Mouse (Mus musculus): ENCODE results near the gene Ngb. TPM values are rescaled to one million over a fixed set of nuclear protein-coding genes. Genes with fewer than 3 reads are reported as not detected.

Gene Ngb
- polyA plus RNA-seq, 1 experiment from 2014 or later, result 0.27 TPM

- DNase-seq (ENCODE audit: low spot score), result no peak
- Histone ChIP-seq H3K4me3 (no peak overlapping the region), H3K27ac (no peak overlapping the region), H3K27me3 (ENCODE audit: insufficient read depth, poor library complexity, severe bottlenecking) (no peaks in the 10 kb centered on the region), H3K36me3 (peaks cover 57% of the 10 kb centered on the region), H3K4me1 (replicated peaks) (no peaks in the 10 kb centered on the region), H3K9me3 (no peaks in the 10 kb centered on the region)
- 93% methylated on average over 4 of the region's 4 CpGs for WGBS
Observed at GRCm38 (mm10) chr12:87130224-87130623, 27.9 kb upstream of the Ngb start.

GRCm38 (mm10) chr12:87127256-87127655 lies 24.9 kb upstream of the Ngb start:
- DNase-seq (ENCODE audit: low spot score), result no peak
- Histone ChIP-seq H3K27me3 (ENCODE audit: insufficient read depth, poor library complexity, severe bottlenecking) (no peaks in the 10 kb centered on the region), H3K36me3 (peaks cover 72% of the 10 kb centered on the region), H3K4me3 (no peak overlapping the region), H3K9me3 (no peaks in the 10 kb centered on the region), H3K4me1 (replicated peaks) (no peaks in the 10 kb centered on the region), H3K27ac (no peak overlapping the region)
- WGBS, result 72% methylated on average over 4 of the region's 4 CpGs

- WGBS, result 95% methylated on average over 4 of the region's 4 CpGs
- Histone ChIP-seq H3K27ac (no peak overlapping the region), H3K9me3 (no peaks in the 10 kb centered on the region), H3K27me3 (ENCODE audit: insufficient read depth, poor library complexity, severe bottlenecking) (no peaks in the 10 kb centered on the region), H3K4me1 (replicated peaks) (no peaks in the 10 kb centered on the region), H3K36me3 (peaks cover 65% of the 10 kb centered on the region), H3K4me3 (no peak overlapping the region)
- DNase-seq (ENCODE audit: low spot score), result no peak
Observed at GRCm38 (mm10) chr12:87121918-87122589, 19.7 kb upstream of the Ngb start.

- 40% methylated on average over 3 of the region's 3 CpGs for WGBS
- H3K9me3 ChIP-seq, result no peaks in the 10 kb centered on the region
- peaks cover 4% of the 10 kb centered on the region for H3K4me1 ChIP-seq (replicated peaks)
- peaks cover 40% of the 10 kb centered on the region for H3K36me3 ChIP-seq
- no peak overlapping the region for H3K27ac ChIP-seq
- H3K27me3 ChIP-seq (ENCODE audit: insufficient read depth, poor library complexity, severe bottlenecking), result peaks cover 18% of the 10 kb centered on the region
- no peak for DNase-seq (ENCODE audit: low spot score)
- no peak overlapping the region for H3K4me3 ChIP-seq
Observed at GRCm38 (mm10) chr12:87107357-87107977, 5.1 kb upstream of the Ngb start.

GRCm38 (mm10) chr12:87104796-87105195 lies 2.5 kb upstream of the Ngb start:
- peaks cover 44% of the 10 kb centered on the region for H3K27me3 ChIP-seq (ENCODE audit: insufficient read depth, poor library complexity, severe bottlenecking)
- H3K4me1 ChIP-seq (replicated peaks), result peaks cover 15% of the 10 kb centered on the region
- no peak overlapping the region for H3K4me3 ChIP-seq
- no peak overlapping the region for H3K27ac ChIP-seq
- WGBS, result 88% methylated on average over 4 of the region's 4 CpGs
- peaks cover 18% of the 10 kb centered on the region for H3K36me3 ChIP-seq
- no peaks in the 10 kb centered on the region for H3K9me3 ChIP-seq
- DNase-seq (ENCODE audit: low spot score), result no peak

- WGBS, result 93% methylated on average over 4 of the region's 4 CpGs
- H3K9me3 ChIP-seq, result no peaks in the 10 kb centered on the region
- no peak for DNase-seq (ENCODE audit: low spot score)
- no peak overlapping the region for H3K27ac ChIP-seq
- peaks cover 15% of the 10 kb centered on the region for H3K4me1 ChIP-seq (replicated peaks)
- H3K36me3 ChIP-seq, result peaks cover 5% of the 10 kb centered on the region
- peaks cover 49% of the 10 kb centered on the region for H3K27me3 ChIP-seq (ENCODE audit: insufficient read depth, poor library complexity, severe bottlenecking)
- H3K4me3 ChIP-seq, result no peak overlapping the region
Observed at GRCm38 (mm10) chr12:87103471-87103870, 1.1 kb upstream of the Ngb start.

- Histone ChIP-seq H3K9me3 (no peaks in the 10 kb centered on the region), H3K4me3 (no peak overlapping the region), H3K4me1 (replicated peaks) (peaks cover 15% of the 10 kb centered on the region), H3K27ac (no peak overlapping the region), H3K36me3 (no peaks in the 10 kb centered on the region), H3K27me3 (ENCODE audit: insufficient read depth, poor library complexity, severe bottlenecking) (peaks cover 49% of the 10 kb centered on the region)
- no peak for DNase-seq (ENCODE audit: low spot score)
- 86% methylated on average over 4 of the region's 4 CpGs for WGBS
Observed at GRCm38 (mm10) chr12:87100331-87100730, 2.0 kb downstream of the Ngb start.

GRCm38 (mm10) chr12:87093671-87094070 lies 8.7 kb downstream of the Ngb start:
- Histone ChIP-seq H3K4me3 (no peak overlapping the region), H3K36me3 (no peaks in the 10 kb centered on the region), H3K4me1 (replicated peaks) (peaks cover 7% of the 10 kb centered on the region), H3K9me3 (no peaks in the 10 kb centered on the region), H3K27ac (no peak overlapping the region), H3K27me3 (ENCODE audit: insufficient read depth, poor library complexity, severe bottlenecking) (no peaks in the 10 kb centered on the region)
- WGBS, result 80% methylated on average over 6 of the region's 6 CpGs
- no peak for DNase-seq (ENCODE audit: low spot score)

- DNase-seq (ENCODE audit: low spot score), result no peak
- Histone ChIP-seq H3K4me1 (replicated peaks) (peaks cover 7% of the 10 kb centered on the region), H3K27ac (no peak overlapping the region), H3K9me3 (no peaks in the 10 kb centered on the region), H3K36me3 (no peaks in the 10 kb centered on the region), H3K27me3 (ENCODE audit: insufficient read depth, poor library complexity, severe bottlenecking) (no peaks in the 10 kb centered on the region), H3K4me3 (no peak overlapping the region)
- 77% methylated on average over 4 of the region's 4 CpGs for WGBS
Observed at GRCm38 (mm10) chr12:87093249-87093648, 9.1 kb downstream of the Ngb start.

GRCm38 (mm10) chr12:87091916-87092315 lies 10.4 kb downstream of the Ngb start:
- DNase-seq (ENCODE audit: low spot score), result no peak
- H3K4me1 ChIP-seq (replicated peaks), result peaks cover 7% of the 10 kb centered on the region
- no peak overlapping the region for H3K4me3 ChIP-seq
- no peaks in the 10 kb centered on the region for H3K9me3 ChIP-seq
- H3K27me3 ChIP-seq (ENCODE audit: insufficient read depth, poor library complexity, severe bottlenecking), result no peaks in the 10 kb centered on the region
- H3K27ac ChIP-seq, result no peak overlapping the region
- 89% methylated on average over 2 of the region's 2 CpGs for WGBS
- H3K36me3 ChIP-seq, result no peaks in the 10 kb centered on the region

- Histone ChIP-seq H3K9me3 (no peaks in the 10 kb centered on the region), H3K36me3 (no peaks in the 10 kb centered on the region), H3K4me1 (replicated peaks) (peaks cover 4% of the 10 kb centered on the region; the same call in 1 of the 2 replicates), H3K27me3 (ENCODE audit: insufficient read depth, poor library complexity, severe bottlenecking) (no peaks in the 10 kb centered on the region), H3K27ac (no peak overlapping the region), H3K4me3 (no peak overlapping the region)
- WGBS, result 88% methylated on average over 2 of the region's 2 CpGs
- no peak for DNase-seq (ENCODE audit: low spot score)
Observed at GRCm38 (mm10) chr12:87089701-87090100, 12.6 kb downstream of the Ngb start.

GRCm38 (mm10) chr12:87089255-87089654 lies 13.1 kb downstream of the Ngb start:
- H3K27ac ChIP-seq, result no peak overlapping the region
- H3K4me3 ChIP-seq, result no peak overlapping the region
- H3K27me3 ChIP-seq (ENCODE audit: insufficient read depth, poor library complexity, severe bottlenecking), result no peaks in the 10 kb centered on the region
- no peak for DNase-seq (ENCODE audit: low spot score)
- WGBS, result 72% methylated on average over 4 of the region's 4 CpGs
- no peaks in the 10 kb centered on the region for H3K36me3 ChIP-seq
- H3K9me3 ChIP-seq, result no peaks in the 10 kb centered on the region
- peaks cover 4% of the 10 kb centered on the region; the same call in 1 of the 2 replicates for H3K4me1 ChIP-seq (replicated peaks)

- Histone ChIP-seq H3K9me3 (no peaks in the 10 kb centered on the region), H3K4me1 (replicated peaks) (peaks cover 4% of the 10 kb centered on the region; the same call in 1 of the 2 replicates), H3K4me3 (no peak overlapping the region), H3K36me3 (no peaks in the 10 kb centered on the region), H3K27ac (no peak overlapping the region), H3K27me3 (ENCODE audit: insufficient read depth, poor library complexity, severe bottlenecking) (no peaks in the 10 kb centered on the region)
- WGBS, result 44% methylated on average over 4 of the region's 4 CpGs
- no peak for DNase-seq (ENCODE audit: low spot score)
Observed at GRCm38 (mm10) chr12:87088331-87088730, 14.0 kb downstream of the Ngb start.

All from hindbrain, embryonic 10.5 days (tissue).